Mouse (Mus musculus) cerebellum, postnatal 10 days (tissue): ENCODE results near the gene Hykk.
"Not testable (repeated sequence)": the region's sequence is repeated elsewhere in the genome, so short reads cannot be mapped to it uniquely, and the experiment has no call there.

Experiments used
- DNase-seq, 2 experiments: peaks; one replicate each; pipeline ENCODE4 v3.0.0; 2021; ENCODE audit warnings: mixed read lengths in 2 of 2

Gene Hykk

GRCm38 (mm10) chr9:54917010-54917677, at the start of gene Hykk:
Gene Hykk, plus strand, starts transcription at chr9:54917283.
- DNase-seq: peak; percentile 95 to 96

GRCm38 (mm10) chr9:54878759-54879158, 38.3 kb upstream of the Hykk start:
- DNase-seq: no peak

- no peak for DNase-seq
These were observed 25.0 kb upstream of the Hykk start for GRCm38 (mm10) chr9:54892111-54892510.

- DNase-seq: no peak
These were observed 20.0 kb upstream of the Hykk start for GRCm38 (mm10) chr9:54897097-54897496.

GRCm38 (mm10) chr9:54909446-54909845, 7.6 kb upstream of the Hykk start:
- DNase-seq: no peak

- no peak for DNase-seq
These were observed 1.5 kb upstream of the Hykk start for GRCm38 (mm10) chr9:54915576-54915975.

GRCm38 (mm10) chr9:54916401-54916800, 682 bp upstream of the Hykk start:
- DNase-seq: peak; percentile 17 to 28

GRCm38 (mm10) chr9:54918191-54918590, 1.1 kb downstream of the Hykk start:
- no peak for DNase-seq

GRCm38 (mm10) chr9:54918781-54919180, 1.7 kb downstream of the Hykk start:
- no peak for DNase-seq

- DNase-seq: no peak
These were observed 2.9 kb downstream of the Hykk start for GRCm38 (mm10) chr9:54919946-54920345.

- no peak for DNase-seq
These were observed 13.7 kb downstream of the Hykk start for GRCm38 (mm10) chr9:54930741-54931140.

GRCm38 (mm10) chr9:54931765-54932164, 14.7 kb downstream of the Hykk start:
- no peak for DNase-seq

GRCm38 (mm10) chr9:54932379-54932778, 15.3 kb downstream of the Hykk start:
- no peak for DNase-seq

GRCm38 (mm10) chr9:54942071-54942470, 25.0 kb downstream of the Hykk start:
- no peak for DNase-seq

GRCm38 (mm10) chr9:54944467-54944866, 27.4 kb downstream of the Hykk start:
- DNase-seq: no peak

- no peak for DNase-seq
These were observed 29.2 kb downstream of the Hykk start for GRCm38 (mm10) chr9:54946256-54946655.

GRCm38 (mm10) chr9:54949465-54949864, 32.4 kb downstream of the Hykk start:
- DNase-seq: no peak

- DNase-seq: not testable (repeated sequence)
These were observed 33.1 kb downstream of the Hykk start for GRCm38 (mm10) chr9:54950162-54950561.

- DNase-seq: peak; percentile 97 to 98
These were observed 33.7 kb downstream of the Hykk start, which contains the start of the genes Psma4 and AY074887 for GRCm38 (mm10) chr9:54950575-54951321. Gene Psma4, plus strand, starts transcription at chr9:54950790. Gene AY074887, minus strand, starts transcription at chr9:54950998.

GRCm38 (mm10) chr9:54961059-54961458, 44.0 kb downstream of the Hykk start:
- DNase-seq: no peak

- DNase-seq: no peak
These were observed 46.6 kb downstream of the Hykk start for GRCm38 (mm10) chr9:54963669-54964068.

- no peak for DNase-seq
These were observed 53.0 kb downstream of the Hykk start for GRCm38 (mm10) chr9:54969972-54970637.

GRCm38 (mm10) chr9:54980674-54981073, 63.6 kb downstream of the Hykk start, which contains the start of gene Chrna5:
Gene Chrna5, plus strand, starts transcription at chr9:54980880.
- peak; percentile 10 to 20 for DNase-seq
